Mouse (Mus musculus): ENCODE measurements around the gene Igsf3.
A peak's percentile ranks its signal among the peaks of the same experiment; 100 is the strongest.

Gene Igsf3

DNA sequence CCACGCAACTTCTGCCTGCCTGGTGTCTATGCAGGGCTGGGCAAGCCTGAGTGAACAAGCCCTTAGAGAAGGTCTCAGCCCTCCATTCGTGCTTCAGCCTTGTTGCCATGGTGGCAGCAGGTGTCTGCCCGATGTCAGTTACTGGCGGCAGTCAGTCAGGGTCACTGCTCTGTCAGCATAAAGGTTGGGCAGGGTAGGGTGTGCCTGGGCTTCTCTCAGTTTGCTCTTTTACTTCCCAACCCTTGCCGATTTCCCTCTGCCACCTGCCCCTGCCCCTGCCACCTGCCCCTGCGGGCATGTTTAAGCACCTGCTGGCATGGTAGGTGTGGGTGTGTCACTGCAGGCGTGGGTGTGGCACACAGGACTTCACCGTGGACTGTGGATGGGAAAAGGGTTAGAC, 67.6 kb downstream of the Igsf3 start:
- DNase-seq (ENCODE audit: low read depth, low spot score), result no peak

DNA sequence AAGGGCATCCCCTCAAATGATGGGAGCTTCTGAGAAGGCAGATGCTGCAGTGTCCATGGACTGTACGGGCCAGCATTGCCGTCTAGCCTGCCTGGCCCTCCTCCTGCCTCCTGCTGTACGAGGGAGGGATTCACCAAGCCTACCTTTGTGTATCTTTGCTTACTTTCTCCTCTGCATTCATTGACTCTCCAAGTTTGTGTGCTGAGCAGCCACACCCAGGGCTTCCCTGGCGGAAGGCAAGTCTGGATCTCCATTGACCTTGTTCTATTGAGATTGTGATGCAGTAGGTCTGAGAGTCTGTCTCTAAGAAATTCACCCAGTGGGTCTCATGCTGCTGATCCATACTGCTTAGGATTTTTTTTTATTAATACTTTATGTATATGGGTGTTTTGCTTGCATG, 70.4 kb downstream of the Igsf3 start:
- DNase-seq (ENCODE audit: low read depth, low spot score), result no peak

DNA sequence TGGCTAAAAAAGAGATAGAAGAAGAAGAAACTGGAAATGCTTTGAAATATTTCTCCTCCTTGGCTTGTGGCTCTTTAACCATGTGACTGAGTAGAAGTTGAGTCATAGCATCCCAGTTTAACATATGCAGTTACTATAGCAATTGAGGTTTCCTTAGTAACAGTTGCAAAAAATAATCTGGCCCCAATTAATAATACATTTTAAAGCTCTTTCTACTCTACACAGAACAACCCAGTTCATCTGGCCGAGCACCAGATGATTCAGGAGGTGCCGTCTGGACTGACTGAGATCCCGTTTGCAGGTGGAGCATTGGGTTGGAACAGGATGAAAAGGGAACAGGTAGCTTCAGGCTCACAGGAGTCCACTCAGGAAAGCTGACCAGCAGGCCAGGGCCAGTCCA, 71.9 kb downstream of the Igsf3 start:
- no peak for DNase-seq (ENCODE audit: low read depth, low spot score)

DNA sequence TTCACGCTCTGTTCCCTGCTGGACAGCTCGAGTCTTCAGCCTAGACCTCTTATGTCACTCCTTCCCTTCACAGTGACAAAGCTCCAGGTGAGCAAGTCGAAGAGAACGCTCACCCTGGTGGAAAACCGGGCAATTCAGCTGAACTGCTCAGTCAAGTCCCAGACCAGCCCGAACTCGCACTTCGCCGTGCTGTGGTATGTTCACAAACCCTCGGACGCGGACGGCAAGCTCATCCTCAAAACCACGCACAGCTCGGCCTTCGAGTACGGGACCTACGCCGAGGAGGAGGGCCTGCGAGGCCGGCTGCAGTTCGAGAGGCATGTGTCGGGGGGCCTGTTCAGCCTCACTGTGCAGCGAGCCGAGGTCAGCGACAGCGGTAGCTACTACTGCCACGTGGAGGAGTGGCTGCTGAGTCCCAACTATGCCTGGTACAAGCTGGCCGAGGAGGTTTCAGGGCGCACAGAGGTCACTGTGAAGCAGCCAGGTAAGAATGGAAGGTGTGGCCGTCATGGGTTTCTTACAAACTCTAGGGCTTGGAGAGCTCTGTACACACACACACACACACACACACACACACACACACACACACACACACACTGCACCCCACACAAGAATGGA, 74.0 kb downstream of the Igsf3 start:
- no peak for DNase-seq (ENCODE audit: low read depth, low spot score)

DNA sequence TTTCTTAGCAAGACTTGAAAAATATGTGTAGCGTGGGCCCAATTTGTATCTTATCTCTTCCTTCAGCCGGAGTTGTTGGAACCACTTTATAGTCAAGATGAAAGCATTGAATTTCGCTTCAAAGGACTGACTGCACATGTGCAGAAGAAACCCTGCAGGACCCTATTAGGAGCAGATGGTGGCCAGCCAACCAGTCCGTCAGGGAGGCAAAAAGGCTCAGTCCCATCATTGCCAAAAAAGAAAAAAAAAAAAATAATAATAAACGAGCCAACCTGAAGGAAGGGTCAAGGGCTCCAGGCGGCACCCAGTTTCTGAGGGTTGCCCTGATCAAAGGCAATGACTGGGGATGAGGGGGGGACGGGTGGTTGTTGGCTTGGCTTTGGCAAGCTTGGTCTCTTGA, 83.7 kb downstream of the Igsf3 start:
- no peak for DNase-seq (ENCODE audit: low read depth, low spot score)

DNA sequence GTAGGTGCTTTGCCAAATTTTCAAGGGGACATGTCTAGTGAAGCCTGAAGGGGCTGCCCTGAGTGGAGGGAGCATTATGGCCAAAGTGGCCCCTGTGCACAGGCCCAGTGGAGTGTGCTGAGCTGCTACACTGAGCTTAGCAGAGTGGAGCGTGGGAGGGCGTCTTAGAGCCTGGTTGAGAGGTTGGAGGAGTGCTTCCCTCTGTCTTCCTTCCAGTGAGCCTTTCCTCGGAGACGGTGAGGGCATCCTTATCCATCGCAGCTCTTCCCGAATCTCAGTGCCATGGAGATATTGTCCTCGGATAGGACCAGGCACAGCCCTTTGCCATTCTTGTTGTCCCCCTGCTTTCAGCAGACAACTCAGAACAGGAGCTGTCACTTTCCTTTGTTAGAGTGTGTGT, 84.2 kb downstream of the Igsf3 start:
- no peak for DNase-seq (ENCODE audit: low read depth, low spot score)

DNA sequence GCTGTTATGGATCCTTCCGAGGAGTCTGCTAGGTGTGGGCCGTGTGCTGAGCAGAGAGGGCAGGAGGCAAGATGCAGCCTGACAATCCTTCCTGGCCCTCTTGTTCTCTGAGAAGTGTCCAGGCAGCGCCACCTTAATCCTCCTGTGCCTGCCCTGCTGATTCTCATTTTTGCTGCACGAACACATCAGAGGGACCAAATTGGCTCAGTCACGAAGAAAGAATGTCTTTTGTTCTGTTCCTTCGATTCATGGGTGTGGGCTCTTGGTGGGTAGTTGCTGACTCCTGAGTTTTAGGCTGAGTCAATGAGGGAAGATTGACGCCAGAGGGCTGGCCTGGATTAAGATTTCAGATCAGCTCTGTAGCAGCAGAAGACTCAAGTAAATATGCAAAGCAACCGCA, 84.9 kb downstream of the Igsf3 start:
- no peak for DNase-seq (ENCODE audit: low read depth, low spot score)

DNA sequence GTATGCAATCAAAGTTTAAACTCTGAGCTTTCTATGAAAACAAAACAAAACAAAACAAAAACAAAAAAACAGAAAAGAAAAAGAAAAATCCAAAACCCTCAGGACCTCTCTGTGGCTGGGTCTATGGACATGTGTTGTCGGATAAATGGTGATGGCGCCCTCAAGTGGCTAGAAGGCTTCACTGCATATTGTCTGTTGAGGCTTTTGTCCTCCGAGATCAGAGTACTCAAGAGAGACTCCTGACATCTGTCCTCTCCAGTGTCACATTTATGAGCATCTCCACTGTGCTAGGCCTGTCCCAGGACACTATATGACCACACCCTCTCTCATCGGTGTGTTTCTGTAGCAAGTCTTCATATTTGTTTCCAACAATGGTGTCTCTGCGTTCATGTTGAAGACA, 85.4 kb downstream of the Igsf3 start:
- DNase-seq (ENCODE audit: low read depth, low spot score), result peak; percentile 59

DNA sequence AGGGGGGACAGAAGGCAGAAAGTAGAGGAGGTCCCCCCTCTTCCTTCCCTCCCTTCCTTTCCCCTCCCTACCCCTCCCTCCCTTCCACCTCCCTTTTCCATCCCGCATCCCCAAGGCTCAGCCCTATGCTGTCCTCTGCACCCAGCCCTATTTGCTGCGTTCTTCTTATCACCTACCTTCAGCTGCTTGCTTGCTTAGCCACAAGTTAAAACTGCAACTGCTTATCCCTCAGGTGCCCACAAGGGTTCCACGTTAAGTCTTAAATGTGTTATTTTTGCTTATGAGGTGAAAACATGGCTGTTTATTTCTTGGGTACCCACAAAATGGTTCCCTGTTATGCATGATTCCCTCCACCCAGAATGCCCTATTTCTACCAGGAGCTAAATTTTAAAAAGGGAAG, 86.6 kb downstream of the Igsf3 start:
- DNase-seq (ENCODE audit: low read depth, low spot score), result no peak

DNA sequence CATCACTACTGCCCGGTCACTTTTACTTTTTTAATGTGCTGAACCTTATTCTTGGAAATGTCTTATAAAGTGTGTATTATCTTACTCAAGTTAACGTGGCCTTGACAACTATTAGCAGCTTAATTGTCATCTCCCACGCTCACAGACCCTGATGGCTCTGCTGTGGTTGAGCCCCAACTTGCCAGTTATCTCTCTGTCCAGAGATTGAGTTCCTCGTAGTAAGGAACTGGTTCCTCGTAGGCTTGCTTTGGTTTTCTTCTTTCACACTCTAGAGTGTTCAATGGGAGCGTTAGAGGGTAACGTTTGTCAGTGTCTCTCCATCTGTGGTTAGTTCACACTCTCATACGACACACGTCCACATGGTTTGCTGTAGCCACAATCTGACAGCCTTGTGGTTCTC, 92.8 kb downstream of the Igsf3 start:
- DNase-seq (ENCODE audit: low read depth, low spot score), result no peak

DNA sequence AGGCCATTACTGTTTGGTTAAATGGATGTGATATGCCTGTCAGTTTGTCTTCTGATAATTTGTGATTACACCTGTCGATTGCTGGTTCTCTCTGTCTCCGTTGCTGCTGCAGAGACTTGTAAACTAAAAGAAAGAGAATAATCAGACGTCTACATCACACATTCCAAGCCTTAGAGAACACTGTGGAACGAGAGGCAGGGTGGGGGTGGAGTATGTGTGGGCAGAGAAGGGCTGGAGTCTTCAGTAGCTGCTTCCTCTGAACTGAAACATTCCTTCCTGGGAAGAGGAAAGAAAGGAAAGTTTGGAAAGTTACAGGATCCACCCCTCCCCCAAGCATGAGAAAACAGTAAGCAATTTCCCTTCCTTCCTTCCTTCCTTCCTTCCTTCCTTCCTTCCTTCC, 95.0 kb downstream of the Igsf3 start:
- DNase-seq (ENCODE audit: low read depth, low spot score), result no peak

DNA sequence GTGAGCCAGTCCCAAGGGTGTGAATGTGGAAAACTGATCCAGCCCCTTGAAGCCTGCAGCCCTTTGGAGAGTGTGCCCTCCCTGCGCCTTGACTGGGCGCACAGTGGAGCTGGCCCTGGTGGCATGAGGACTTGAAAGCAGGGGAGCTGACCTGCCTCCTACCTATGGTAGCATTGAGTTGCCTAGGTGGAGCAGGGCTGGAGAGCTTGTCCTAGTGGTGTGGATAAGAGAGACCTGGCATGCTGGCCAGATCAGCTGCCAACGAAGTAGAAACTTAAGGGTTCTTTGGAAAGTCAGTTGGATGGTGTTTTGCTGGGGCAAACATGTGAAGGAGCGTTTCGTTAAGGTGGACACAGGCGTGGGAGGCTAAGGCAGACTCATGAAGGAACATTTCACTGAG, 105.1 kb downstream of the Igsf3 start:
- no peak for DNase-seq (ENCODE audit: low read depth, low spot score)

DNA sequence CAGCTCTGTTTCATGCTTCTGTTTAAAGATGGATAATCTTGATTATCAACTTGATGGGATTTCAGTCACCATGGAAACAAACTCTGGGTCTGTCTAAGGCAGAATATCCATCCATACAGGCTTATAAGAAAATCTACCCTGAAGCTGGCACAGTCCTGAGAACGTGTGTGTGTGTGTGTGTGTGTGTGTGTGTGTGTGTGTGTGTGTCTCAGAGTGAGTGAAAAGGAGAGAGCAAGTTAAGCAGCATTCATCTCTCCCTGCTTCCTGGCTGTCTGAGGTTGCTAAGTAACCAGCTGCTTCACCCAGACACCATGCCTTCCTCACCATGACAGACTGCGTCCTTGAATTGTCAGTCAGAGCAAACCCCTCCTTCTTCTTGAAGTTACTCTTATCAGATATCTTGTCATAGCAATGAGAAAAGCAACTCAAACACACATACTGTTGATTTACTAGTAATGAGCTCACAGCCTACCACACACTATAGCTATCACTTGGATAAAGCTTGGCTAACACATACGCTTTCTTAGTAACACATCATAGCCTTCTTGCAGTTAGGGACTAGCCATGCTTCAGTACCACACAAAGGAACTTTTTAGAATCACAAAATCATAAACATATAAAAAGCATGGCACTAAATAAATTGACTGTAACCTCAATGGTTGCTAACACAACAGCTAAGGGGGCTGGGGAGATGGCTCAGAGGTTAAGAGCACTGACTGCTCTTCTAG, 106.5 kb downstream of the Igsf3 start:
- DNase-seq (ENCODE audit: low read depth, low spot score), result no peak

DNA sequence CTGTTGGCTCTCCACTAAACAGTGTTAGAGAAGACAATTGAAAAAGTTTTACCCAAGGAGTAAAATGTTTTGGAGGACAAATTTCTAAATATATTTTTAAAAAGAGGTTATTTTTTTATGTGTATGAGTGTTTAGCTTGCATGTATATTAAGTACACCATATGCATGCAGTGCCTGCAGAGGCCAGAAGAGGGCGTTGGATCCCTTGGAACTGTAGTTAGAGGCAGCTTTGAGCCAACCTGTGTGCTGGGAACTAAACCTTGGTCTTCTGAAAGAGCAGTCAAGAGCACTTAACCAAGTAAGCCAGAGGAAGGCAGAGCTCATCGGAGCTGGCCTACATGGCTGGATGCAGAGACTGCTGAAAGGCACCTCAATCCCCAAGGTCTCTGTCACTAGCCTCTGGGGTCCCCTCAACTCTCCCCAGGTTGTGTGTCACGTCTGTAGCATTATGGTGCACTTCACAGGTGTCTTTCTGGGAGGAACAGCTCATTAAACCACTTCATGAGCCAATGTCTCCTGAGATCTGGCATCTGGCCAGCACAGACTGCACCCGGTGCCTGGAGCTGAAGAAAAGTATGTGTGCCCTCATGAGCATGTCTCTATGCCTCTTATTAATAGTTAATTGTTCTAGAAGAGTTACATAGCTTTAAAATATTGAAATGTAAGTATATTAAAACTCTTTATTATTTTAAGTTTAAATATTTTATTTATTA, 109.3 kb downstream of the Igsf3 start:
- no peak for DNase-seq (ENCODE audit: low read depth, low spot score)

DNA sequence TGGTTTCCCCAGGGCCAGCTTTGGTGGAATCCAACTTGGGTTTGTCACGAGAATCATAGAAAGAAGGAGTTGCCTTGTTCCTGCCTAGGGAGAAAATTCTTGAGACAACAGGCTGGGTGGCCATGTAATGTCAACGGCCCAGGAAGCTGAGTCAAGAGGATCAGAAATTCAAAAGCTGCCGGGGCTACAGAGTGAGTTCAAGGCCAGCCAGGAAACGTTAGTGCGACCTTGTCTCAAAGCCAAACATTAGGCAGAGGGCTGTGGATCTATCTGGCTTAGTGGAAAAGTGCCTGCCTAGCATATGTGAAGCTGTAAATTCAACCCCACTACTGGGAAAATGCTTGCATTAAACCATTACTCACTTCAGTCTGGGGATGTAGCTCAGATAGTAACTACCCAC, 110.6 kb downstream of the Igsf3 start:
- no peak for DNase-seq (ENCODE audit: low read depth, low spot score)

DNA sequence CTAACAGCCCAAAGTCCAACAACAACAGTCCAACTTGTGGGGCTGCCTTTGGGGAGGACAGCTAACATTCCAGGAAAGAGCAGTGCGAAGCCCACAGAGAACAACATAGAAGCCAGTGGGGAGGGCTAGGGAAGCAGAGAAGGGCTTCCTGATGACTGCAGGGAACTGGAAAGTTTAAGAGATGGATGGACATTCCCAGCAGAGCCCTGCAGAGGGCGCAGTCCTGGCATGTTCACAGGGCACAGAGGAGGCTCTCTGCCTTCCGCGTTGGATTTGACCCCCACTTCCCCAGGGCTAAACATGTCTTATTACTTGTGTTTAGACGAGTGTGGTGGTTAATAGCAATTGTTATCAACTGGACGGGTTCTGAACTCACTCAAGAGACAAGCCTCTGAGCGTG, 111.3 kb downstream of the Igsf3 start:
- DNase-seq (ENCODE audit: low read depth, low spot score), result no peak

DNA sequence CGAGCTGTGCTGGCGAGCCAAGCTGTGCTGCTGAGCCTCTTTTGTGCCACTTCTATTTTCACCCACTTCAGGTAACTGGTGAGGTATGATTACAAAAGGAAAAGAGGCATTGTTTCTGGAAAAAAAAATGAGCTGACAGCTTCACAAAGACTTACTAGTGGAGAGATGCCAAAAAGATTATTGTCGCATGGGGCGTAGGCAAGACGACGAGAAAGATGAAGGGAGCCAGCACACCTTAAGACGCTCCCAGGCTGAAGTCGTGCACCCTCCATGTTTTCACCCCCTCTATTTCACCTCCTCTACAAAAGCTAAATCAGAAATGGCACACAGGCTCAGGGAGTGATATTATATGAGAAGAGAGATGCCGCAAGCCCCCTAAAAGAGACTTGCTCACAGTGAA, 113.6 kb downstream of the Igsf3 start:
- DNase-seq (ENCODE audit: low read depth, low spot score), result no peak

DNA sequence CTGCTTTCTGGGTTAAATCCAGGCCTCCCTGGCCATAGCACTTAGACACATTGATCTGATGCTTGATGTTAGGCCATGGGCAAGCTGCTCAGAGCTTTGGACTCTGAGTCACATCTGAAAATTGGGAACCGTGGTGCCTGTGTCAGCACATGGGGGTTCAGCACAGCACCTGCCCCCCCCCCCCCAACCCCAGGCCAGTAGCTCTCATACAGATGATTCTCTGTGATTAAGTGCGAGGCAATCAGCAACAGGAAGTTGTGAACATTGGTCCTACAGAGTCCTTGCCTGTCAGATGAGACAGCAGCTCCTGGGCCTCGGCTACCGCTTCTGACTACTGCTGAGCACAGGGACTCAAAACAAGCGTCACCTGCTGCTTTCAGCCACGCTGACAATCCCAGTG, 116.0 kb downstream of the Igsf3 start:
- no peak for DNase-seq (ENCODE audit: low read depth, low spot score)

DNA sequence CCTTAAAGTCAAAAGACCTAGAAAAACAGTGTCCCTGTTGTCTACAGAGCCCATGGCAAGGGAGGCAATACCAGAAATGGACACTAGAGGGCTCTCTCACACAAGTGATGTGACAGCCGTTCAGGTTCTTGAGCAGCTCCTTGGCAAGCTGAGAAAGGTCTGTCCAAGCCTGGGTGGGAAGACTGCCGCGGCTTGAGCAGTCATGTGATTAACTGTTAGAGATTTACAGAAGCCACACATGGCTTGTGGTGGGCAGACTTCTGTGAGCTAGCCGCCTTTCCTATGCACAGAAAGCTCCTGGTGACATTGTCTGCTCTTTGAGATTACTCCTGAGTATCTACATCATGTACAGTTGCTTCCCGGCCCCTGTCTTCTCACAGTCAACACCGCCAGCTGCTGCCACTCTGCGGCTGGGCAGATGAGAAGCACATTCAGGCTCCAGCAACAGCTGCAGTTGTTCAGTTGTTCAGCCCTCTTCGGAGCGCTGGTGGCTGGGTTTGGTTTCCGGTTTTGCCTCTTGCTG, 117.1 kb downstream of the Igsf3 start:
- peak; percentile 70 for DNase-seq (ENCODE audit: low read depth, low spot score)

DNA sequence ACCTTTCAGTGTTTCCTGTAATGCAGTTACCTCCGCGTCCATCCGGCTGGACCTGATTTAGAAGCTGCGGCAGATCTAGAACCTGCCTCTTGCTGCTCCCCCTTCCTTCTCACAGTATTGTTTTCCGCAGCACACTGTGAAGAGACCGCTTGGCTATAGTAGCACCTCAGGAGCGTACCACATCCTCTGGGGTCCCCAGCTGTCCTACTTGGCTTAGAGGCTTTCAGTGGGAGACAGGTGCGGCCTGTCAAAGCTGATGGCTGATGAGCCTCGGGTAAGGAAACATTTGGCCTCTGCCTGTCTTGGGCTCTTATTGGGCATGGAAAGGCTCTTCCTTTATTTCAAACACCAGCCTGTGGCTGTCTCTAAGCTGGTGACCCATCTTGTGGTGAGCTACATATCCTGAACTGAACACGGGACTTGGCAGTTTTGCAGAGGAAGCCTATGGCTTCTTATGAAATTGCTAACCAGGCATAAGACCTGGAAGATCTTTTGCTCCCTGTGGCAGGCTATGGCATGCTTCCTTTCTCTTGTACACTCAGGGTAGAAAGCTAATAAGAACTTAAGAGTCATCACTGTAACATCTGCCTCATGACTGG, 120.6 kb downstream of the Igsf3 start:
- DNase-seq (ENCODE audit: low read depth, low spot score), result no peak

DNA sequence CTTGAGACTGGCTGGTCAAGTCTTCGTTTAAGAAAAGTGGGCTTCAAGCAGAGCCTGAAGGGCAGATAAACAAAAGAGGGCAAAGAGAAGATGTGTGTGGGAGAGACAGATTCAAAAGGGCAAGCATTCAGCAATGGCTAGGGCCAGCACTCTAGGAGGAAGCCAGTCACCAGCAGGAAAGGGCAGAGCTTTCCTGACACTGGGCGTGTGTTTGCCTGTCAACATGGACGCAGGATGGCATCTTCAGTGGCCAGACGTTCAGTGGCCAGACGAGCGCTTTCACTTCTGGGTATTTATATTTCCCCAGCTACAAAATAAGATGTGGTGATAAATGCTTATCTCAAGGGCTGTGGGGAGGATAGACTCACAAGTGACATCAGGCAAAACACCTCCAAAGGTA, 123.0 kb downstream of the Igsf3 start:
- DNase-seq (ENCODE audit: low read depth, low spot score), result no peak

DNA sequence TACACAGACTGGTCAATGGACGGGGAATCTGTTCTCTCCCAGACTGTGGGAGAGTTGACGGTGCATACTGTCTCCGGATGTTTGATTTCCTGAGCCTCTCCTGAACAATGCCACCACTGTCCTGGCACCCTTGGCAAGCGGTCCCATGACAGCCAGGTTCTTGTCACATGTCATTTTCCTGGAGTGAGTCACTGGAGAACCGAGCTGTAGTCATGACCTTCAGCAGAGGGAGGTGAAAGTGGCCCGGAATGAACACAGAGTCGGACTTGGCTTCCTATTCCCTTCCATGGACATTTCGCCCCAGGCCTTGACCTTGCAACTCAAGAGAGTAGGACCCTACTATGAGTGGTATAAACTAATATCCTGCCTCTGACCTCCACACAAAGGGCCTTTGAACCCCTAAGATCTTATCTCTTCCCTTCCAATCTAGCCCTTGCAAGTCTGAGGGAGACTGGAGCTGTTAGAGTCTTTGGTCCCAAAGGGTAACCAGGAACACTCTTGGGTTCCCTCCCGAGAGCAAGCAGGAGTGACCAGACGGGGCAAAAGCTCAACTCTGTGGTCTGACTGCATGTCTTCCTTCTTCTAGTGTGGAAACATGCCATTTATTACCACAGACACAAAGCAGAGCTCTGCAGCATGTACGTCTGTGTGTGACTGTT, 123.6 kb downstream of the Igsf3 start:
- DNase-seq (ENCODE audit: low read depth, low spot score), result no peak

All from c-Kit-negative CD71-positive TER-119-positive erythroid progenitor cells, embryonic 14.5 days (primary cell).